Mouse (Mus musculus): ENCODE data around the gene Rhoa. TPM values are rescaled to one million over a fixed set of nuclear protein-coding genes. Genes with fewer than 3 reads are reported as not detected.
"Not testable (repeated sequence)": the region's sequence is repeated elsewhere in the genome, so short reads cannot be mapped to it uniquely, and the experiment has no call there.

Rhoa gene
- polyA plus RNA-seq, 1 experiment from 2014 or later, result 295 TPM

GRCm38 (mm10) chr9:108280071-108280828, 25.7 kb upstream of the Rhoa start:
- ATAC-seq (ENCODE audit: low FRiP score) (no peak), DNase-seq (ENCODE audit: low spot score) (no peak)
- H3K9ac ChIP-seq (ENCODE audit: low read depth, low read length), result no peak overlapping the region
- no peak overlapping the region for H3K27ac ChIP-seq (ENCODE audit: low read depth, low read length)
- no peaks in the 10 kb centered on the region for H3K4me1 ChIP-seq (replicated peaks; ENCODE audit: control insufficient read depth, insufficient read depth, low read length)
- no peaks in the 10 kb centered on the region for H3K27me3 ChIP-seq (ENCODE audit: control insufficient read depth, insufficient read depth, low read length)
- no peaks in the 10 kb centered on the region for H3K9me3 ChIP-seq (ENCODE audit: control insufficient read depth, low read length)
- H3K4me2 ChIP-seq (replicated peaks; ENCODE audit: low read depth, low read length), result no peak overlapping the region
- H3K36me3 ChIP-seq (ENCODE audit: control insufficient read depth, insufficient read depth, low read length), result no peaks in the 10 kb centered on the region
- H3K4me3 ChIP-seq (ENCODE audit: low read depth, low read length), result no peak overlapping the region
- 53% methylated on average over 8 of the region's 8 CpGs for whole genome bisulfite sequencing

- no peak overlapping the region for H3K27ac ChIP-seq (ENCODE audit: low read depth, low read length)
- H3K4me1 ChIP-seq (replicated peaks; ENCODE audit: control insufficient read depth, insufficient read depth, low read length), result no peaks in the 10 kb centered on the region
- DNase-seq (ENCODE audit: low spot score) (peak; percentile 82), ATAC-seq (ENCODE audit: low FRiP score) (0 out of 2 replicates have a peak, but pooled peaks have one; percentile 47)
- no peaks in the 10 kb centered on the region for H3K36me3 ChIP-seq (ENCODE audit: control insufficient read depth, insufficient read depth, low read length)
- no peaks in the 10 kb centered on the region for H3K27me3 ChIP-seq (ENCODE audit: control insufficient read depth, insufficient read depth, low read length)
- no peak overlapping the region for H3K4me3 ChIP-seq (ENCODE audit: low read depth, low read length)
- WGBS, result 14% methylated on average over 6 of the region's 6 CpGs
- H3K9ac ChIP-seq (ENCODE audit: low read depth, low read length), result no peak overlapping the region
- no peak overlapping the region for H3K4me2 ChIP-seq (replicated peaks; ENCODE audit: low read depth, low read length)
- no peaks in the 10 kb centered on the region for H3K9me3 ChIP-seq (ENCODE audit: control insufficient read depth, low read length)
Observed at GRCm38 (mm10) chr9:108284410-108284809, 21.5 kb upstream of the Rhoa start.

GRCm38 (mm10) chr9:108287526-108288238, 18.2 kb upstream of the Rhoa start:
- not testable (repeated sequence) for H3K4me1 ChIP-seq (replicated peaks; ENCODE audit: control insufficient read depth, insufficient read depth, low read length); H3K4me3 ChIP-seq (ENCODE audit: low read depth, low read length); H3K4me2 ChIP-seq (replicated peaks; ENCODE audit: low read depth, low read length); H3K27me3 ChIP-seq (ENCODE audit: control insufficient read depth, insufficient read depth, low read length); H3K27ac ChIP-seq (ENCODE audit: low read depth, low read length); DNase-seq (ENCODE audit: low spot score); H3K9me3 ChIP-seq (ENCODE audit: control insufficient read depth, low read length); H3K9ac ChIP-seq (ENCODE audit: low read depth, low read length); ATAC-seq (ENCODE audit: low FRiP score); H3K36me3 ChIP-seq (ENCODE audit: control insufficient read depth, insufficient read depth, low read length)
- WGBS, result 87% methylated on average over 3 of the region's 6 CpGs

- Histone ChIP-seq H3K9ac (ENCODE audit: low read depth, low read length) (peak overlapping the region; percentile 61), H3K27ac (ENCODE audit: low read depth, low read length) (0 out of 2 replicates have a peak overlapping the region, but pooled peaks have one; percentile 73), H3K27me3 (ENCODE audit: control insufficient read depth, insufficient read depth, low read length) (no peaks in the 10 kb centered on the region), H3K9me3 (ENCODE audit: control insufficient read depth, low read length) (no peaks in the 10 kb centered on the region), H3K4me2 (replicated peaks; ENCODE audit: low read depth, low read length) (peak overlapping the region; percentile 36), H3K4me3 (ENCODE audit: low read depth, low read length) (peak overlapping the region; percentile 46), H3K36me3 (ENCODE audit: control insufficient read depth, insufficient read depth, low read length) (no peaks in the 10 kb centered on the region), H3K4me1 (replicated peaks; ENCODE audit: control insufficient read depth, insufficient read depth, low read length) (0 out of 2 replicates have a peak, but pooled peaks cover 2% of the 10 kb centered on the region)
- ATAC-seq (ENCODE audit: low FRiP score), result no peak
- no peak for DNase-seq (ENCODE audit: low spot score)
- 63% methylated on average over 2 of the region's 2 CpGs for WGBS
Observed at GRCm38 (mm10) chr9:108289347-108289746, 16.6 kb upstream of the Rhoa start.

GRCm38 (mm10) chr9:108290016-108290750, 15.7 kb upstream of the Rhoa start, which contains the start of gene Nicn1:
Gene Nicn1 (plus strand): TSS chr9:108290429.
- Histone ChIP-seq H3K4me1 (replicated peaks; ENCODE audit: control insufficient read depth, insufficient read depth, low read length) (0 out of 2 replicates have a peak, but pooled peaks cover 2% of the 10 kb centered on the region), H3K9ac (ENCODE audit: low read depth, low read length) (peak within 1 kb of the TSS; percentile 61), H3K9me3 (ENCODE audit: control insufficient read depth, low read length) (no peaks in the 10 kb centered on the region), H3K4me2 (replicated peaks; ENCODE audit: low read depth, low read length) (peak within 1 kb of the TSS; percentile 43), H3K4me3 (ENCODE audit: low read depth, low read length) (peak within 1 kb of the TSS; percentile 46), H3K36me3 (ENCODE audit: control insufficient read depth, insufficient read depth, low read length) (no peaks in the 10 kb centered on the region), H3K27ac (ENCODE audit: low read depth, low read length) (peak within 1 kb of the TSS; percentile 73), H3K27me3 (ENCODE audit: control insufficient read depth, insufficient read depth, low read length) (no peaks in the 10 kb centered on the region)
- DNase-seq (ENCODE audit: low spot score), result peak; percentile 91
- ATAC-seq (ENCODE audit: low FRiP score), result peak; percentile 97
- WGBS, result under 1% methylated on average over 32 of the region's 32 CpGs

- 56% methylated on average over 6 of the region's 6 CpGs for WGBS
- Histone ChIP-seq H3K27me3 (ENCODE audit: control insufficient read depth, insufficient read depth, low read length) (no peaks in the 10 kb centered on the region), H3K4me1 (replicated peaks; ENCODE audit: control insufficient read depth, insufficient read depth, low read length) (0 out of 2 replicates have a peak, but pooled peaks cover 2% of the 10 kb centered on the region), H3K4me3 (ENCODE audit: low read depth, low read length) (peak overlapping the region; percentile 46), H3K36me3 (ENCODE audit: control insufficient read depth, insufficient read depth, low read length) (no peaks in the 10 kb centered on the region), H3K9ac (ENCODE audit: low read depth, low read length) (peak overlapping the region; percentile 53), H3K27ac (ENCODE audit: low read depth, low read length) (no peak overlapping the region), H3K4me2 (replicated peaks; ENCODE audit: low read depth, low read length) (peak overlapping the region; percentile 43), H3K9me3 (ENCODE audit: control insufficient read depth, low read length) (no peaks in the 10 kb centered on the region)
- DNase-seq (ENCODE audit: low spot score), result peak; percentile 22
- peak; percentile 4; the same call in 1 of the 2 replicates for ATAC-seq (ENCODE audit: low FRiP score)
Observed at GRCm38 (mm10) chr9:108290773-108291172, 15.2 kb upstream of the Rhoa start.

GRCm38 (mm10) chr9:108296453-108297355, 9.2 kb upstream of the Rhoa start, which contains the start of gene Amt:
Gene Amt (plus strand): TSS chr9:108296853.
- Histone ChIP-seq H3K4me2 (replicated peaks; ENCODE audit: low read depth, low read length) (peak within 1 kb of the TSS; percentile 43), H3K9me3 (ENCODE audit: control insufficient read depth, low read length) (no peaks in the 10 kb centered on the region), H3K9ac (ENCODE audit: low read depth, low read length) (peak within 1 kb of the TSS; percentile 51), H3K27ac (ENCODE audit: low read depth, low read length) (peak within 1 kb of the TSS; percentile 43; the same call in 1 of the 2 replicates), H3K4me1 (replicated peaks; ENCODE audit: control insufficient read depth, insufficient read depth, low read length) (peaks cover 8% of the 10 kb centered on the region; the same call in 1 of the 2 replicates), H3K36me3 (ENCODE audit: control insufficient read depth, insufficient read depth, low read length) (no peaks in the 10 kb centered on the region), H3K4me3 (ENCODE audit: low read depth, low read length) (peak within 1 kb of the TSS; percentile 27), H3K27me3 (ENCODE audit: control insufficient read depth, insufficient read depth, low read length) (no peaks in the 10 kb centered on the region)
- ATAC-seq (ENCODE audit: low FRiP score), result peak; percentile 85
- DNase-seq (ENCODE audit: low spot score), result peak; percentile 77
- WGBS, result 23% methylated on average over 18 of the region's 18 CpGs
